Mouse (Mus musculus) embryo, embryonic 11.5 days (tissue): ENCODE results near the gene Axin2.
"Not testable (repeated sequence)": the region's sequence is repeated elsewhere in the genome, so short reads cannot be mapped to it uniquely, and the experiment has no call there.

ENCODE experiments used
- DNase-seq: peaks from one replicate; pipeline ENCODE4 v3.0.0-alpha.2; 2012; ENCODE audit warnings: low read depth, low spot score

Gene Axin2

GRCm38 (mm10) chr11:108920158-108920635 is at the start of gene Axin2:
Axin2 (plus strand) TSS chr11:108920349.
- peak; percentile 88 for DNase-seq

- DNase-seq: not testable (repeated sequence)
These were observed 48.9 kb upstream of the Axin2 start for GRCm38 (mm10) chr11:108871284-108871683.

GRCm38 (mm10) chr11:108871748-108872147 is 48.4 kb upstream of the Axin2 start:
- DNase-seq: no peak

- no peak for DNase-seq
These were observed 43.4 kb upstream of the Axin2 start for GRCm38 (mm10) chr11:108876633-108877205.

- DNase-seq: no peak
These were observed 42.6 kb upstream of the Axin2 start for GRCm38 (mm10) chr11:108877520-108877919.

- no peak for DNase-seq
These were observed 39.6 kb upstream of the Axin2 start for GRCm38 (mm10) chr11:108880546-108880945.

- DNase-seq: no peak
These were observed 38.5 kb upstream of the Axin2 start for GRCm38 (mm10) chr11:108881662-108882061.

- no peak for DNase-seq
These were observed 34.8 kb upstream of the Axin2 start for GRCm38 (mm10) chr11:108885276-108885896.

GRCm38 (mm10) chr11:108886060-108886459 is 34.1 kb upstream of the Axin2 start:
- no peak for DNase-seq

- DNase-seq: no peak
These were observed 31.0 kb upstream of the Axin2 start for GRCm38 (mm10) chr11:108889121-108889520.

GRCm38 (mm10) chr11:108890544-108890943 is 29.6 kb upstream of the Axin2 start:
- no peak for DNase-seq

- DNase-seq: peak; percentile 61
These were observed 28.9 kb upstream of the Axin2 start for GRCm38 (mm10) chr11:108891111-108891870.

- no peak for DNase-seq
These were observed 28.2 kb upstream of the Axin2 start for GRCm38 (mm10) chr11:108891871-108892380.

GRCm38 (mm10) chr11:108892406-108892805 is 27.7 kb upstream of the Axin2 start:
- no peak for DNase-seq

GRCm38 (mm10) chr11:108893232-108893790 is 26.8 kb upstream of the Axin2 start:
- no peak for DNase-seq

GRCm38 (mm10) chr11:108893855-108894510 is 26.2 kb upstream of the Axin2 start:
- no peak for DNase-seq

GRCm38 (mm10) chr11:108897034-108897433 is 23.1 kb upstream of the Axin2 start:
- no peak for DNase-seq

- no peak for DNase-seq
These were observed 22.1 kb upstream of the Axin2 start for GRCm38 (mm10) chr11:108898063-108898462.

- no peak for DNase-seq
These were observed 21.7 kb upstream of the Axin2 start for GRCm38 (mm10) chr11:108898483-108898882.

- no peak for DNase-seq
These were observed 19.2 kb upstream of the Axin2 start for GRCm38 (mm10) chr11:108900718-108901488.

- no peak for DNase-seq
These were observed 18.5 kb upstream of the Axin2 start for GRCm38 (mm10) chr11:108901670-108902069.
